Mouse (Mus musculus) urinary bladder, postnatal 36 days (tissue): ENCODE data around the gene Creb5.
A peak's percentile ranks its signal among the peaks of the same experiment; 100 is the strongest.

Experiments used
- DNase-seq, 2 experiments: peaks; one replicate each; pipeline ENCODE4 v3.0.0; 2022; ENCODE audit warnings: low spot score in 2 of 2, mixed read lengths in 1 of 2

The Creb5 gene

GRCm38 (mm10) chr6:53589746-53590145 lies 302.7 kb downstream of the Creb5 start:
- no peak for DNase-seq

GRCm38 (mm10) chr6:53592230-53592629 lies 305.2 kb downstream of the Creb5 start:
- no peak for DNase-seq

GRCm38 (mm10) chr6:53593603-53594002 lies 306.5 kb downstream of the Creb5 start:
- DNase-seq: no peak

GRCm38 (mm10) chr6:53594316-53594715 lies 307.2 kb downstream of the Creb5 start:
- no peak for DNase-seq

GRCm38 (mm10) chr6:53596402-53596801 lies 309.3 kb downstream of the Creb5 start:
- no peak for DNase-seq

- no peak for DNase-seq
These were observed 316.0 kb downstream of the Creb5 start for GRCm38 (mm10) chr6:53603041-53603440.

- DNase-seq: no peak
These were observed 316.6 kb downstream of the Creb5 start for GRCm38 (mm10) chr6:53603695-53604094.

- DNase-seq: no peak
These were observed 317.3 kb downstream of the Creb5 start for GRCm38 (mm10) chr6:53604386-53604785.

- no peak for DNase-seq
These were observed 318.1 kb downstream of the Creb5 start for GRCm38 (mm10) chr6:53605184-53605583.

- no peak for DNase-seq
These were observed 324.4 kb downstream of the Creb5 start for GRCm38 (mm10) chr6:53611451-53611945.

GRCm38 (mm10) chr6:53612681-53613080 lies 325.6 kb downstream of the Creb5 start:
- DNase-seq: no peak

- no peak for DNase-seq
These were observed 328.6 kb downstream of the Creb5 start for GRCm38 (mm10) chr6:53615440-53616211.

GRCm38 (mm10) chr6:53618164-53618563 lies 331.1 kb downstream of the Creb5 start:
- peak in 1 of 2 experiments; percentile 68 for DNase-seq

GRCm38 (mm10) chr6:53619676-53620075 lies 332.6 kb downstream of the Creb5 start:
- DNase-seq: no peak

GRCm38 (mm10) chr6:53621295-53621694 lies 334.2 kb downstream of the Creb5 start:
- DNase-seq: no peak

GRCm38 (mm10) chr6:53624455-53625276 lies 337.6 kb downstream of the Creb5 start:
- DNase-seq: no peak

- no peak for DNase-seq
These were observed 339.0 kb downstream of the Creb5 start for GRCm38 (mm10) chr6:53626044-53626443.

- DNase-seq: no peak
These were observed 341.6 kb downstream of the Creb5 start for GRCm38 (mm10) chr6:53628714-53629113.

- DNase-seq: no peak
These were observed 348.4 kb downstream of the Creb5 start for GRCm38 (mm10) chr6:53635453-53635852.

- no peak for DNase-seq
These were observed 350.6 kb downstream of the Creb5 start for GRCm38 (mm10) chr6:53637356-53638351.
